Mouse (Mus musculus) layer of hippocampus, adult 11-12 months (tissue): ENCODE measurements around the gene Lgals12.
A peak's percentile ranks its signal among the peaks of the same experiment; 100 is the strongest.

Experiments used
- DNase-seq: peaks from one replicate; pipeline ENCODE4 v3.0.0; 2022; ENCODE audit warnings: low spot score

The Lgals12 gene

GRCm38 (mm10) chr19:7583599-7583998 is 23.4 kb downstream of the Lgals12 start:
- DNase-seq, result no peak

- DNase-seq, result no peak
Measured at GRCm38 (mm10) chr19:7583101-7583500, 23.9 kb downstream of the Lgals12 start.

GRCm38 (mm10) chr19:7581042-7581441 is 26.0 kb downstream of the Lgals12 start:
- no peak for DNase-seq

GRCm38 (mm10) chr19:7577710-7578109 is 29.3 kb downstream of the Lgals12 start:
- no peak for DNase-seq

- DNase-seq, result no peak
Measured at GRCm38 (mm10) chr19:7576180-7576579, 30.8 kb downstream of the Lgals12 start.

- no peak for DNase-seq
Measured at GRCm38 (mm10) chr19:7569650-7570049, 37.3 kb downstream of the Lgals12 start.

- DNase-seq, result no peak
Measured at GRCm38 (mm10) chr19:7568364-7568763, 38.6 kb downstream of the Lgals12 start.

GRCm38 (mm10) chr19:7566826-7567225 is 40.2 kb downstream of the Lgals12 start:
- peak; percentile 70 for DNase-seq

- DNase-seq, result no peak
Measured at GRCm38 (mm10) chr19:7564457-7564856, 42.5 kb downstream of the Lgals12 start.

- DNase-seq, result no peak
Measured at GRCm38 (mm10) chr19:7563676-7564075, 43.3 kb downstream of the Lgals12 start.

GRCm38 (mm10) chr19:7562601-7563129 is 44.3 kb downstream of the Lgals12 start:
- no peak for DNase-seq

- no peak for DNase-seq
Measured at GRCm38 (mm10) chr19:7561456-7561855, 45.5 kb downstream of the Lgals12 start.

- DNase-seq, result no peak
Measured at GRCm38 (mm10) chr19:7559986-7560385, 47.0 kb downstream of the Lgals12 start.

- no peak for DNase-seq
Measured at GRCm38 (mm10) chr19:7558675-7559074, 48.3 kb downstream of the Lgals12 start.

GRCm38 (mm10) chr19:7557844-7558243 is 49.1 kb downstream of the Lgals12 start:
- DNase-seq, result no peak

- peak; percentile 72 for DNase-seq
Measured at GRCm38 (mm10) chr19:7557328-7557822, 49.6 kb downstream of the Lgals12 start, which contains the start of gene Pla2g16. Gene Pla2g16, plus strand, starts transcription at chr19:7557459.

GRCm38 (mm10) chr19:7556641-7557040 is 50.4 kb downstream of the Lgals12 start:
- DNase-seq, result no peak

- DNase-seq, result no peak
Measured at GRCm38 (mm10) chr19:7554881-7555280, 52.1 kb downstream of the Lgals12 start.

- no peak for DNase-seq
Measured at GRCm38 (mm10) chr19:7553441-7553840, 53.6 kb downstream of the Lgals12 start.

- no peak for DNase-seq
Measured at GRCm38 (mm10) chr19:7552301-7552673, 54.7 kb downstream of the Lgals12 start.

- DNase-seq, result no peak
Measured at GRCm38 (mm10) chr19:7551550-7552300, 55.3 kb downstream of the Lgals12 start.

- no peak for DNase-seq
Measured at GRCm38 (mm10) chr19:7548924-7549323, 58.1 kb downstream of the Lgals12 start.
